Mouse (Mus musculus) liver, adult 2 months (tissue): ENCODE data around the gene Degs2. TPM values are rescaled to one million over a fixed set of nuclear protein-coding genes. Genes with fewer than 3 reads are reported as not detected.
A peak's percentile ranks its signal among the peaks of the same experiment; 100 is the strongest.
"Not testable (repeated sequence)": the region's sequence is repeated elsewhere in the genome, so short reads cannot be mapped to it uniquely, and the experiment has no call there.

Experiments used
- DNase-seq: peaks from one replicate; pipeline ENCODE4 v3.0.0-alpha.2; 2011; ENCODE audit warnings: low read depth, low spot score; ENCODE audit errors: extremely low read depth
- H3K27ac ChIP-seq: fragments of 200-500 bp; replicated peaks from 2 replicates; pipeline ENCODE4 v1.5.1; 2012; ENCODE audit warnings: low read depth, mild to moderate bottlenecking, control low read depth, inconsistent platforms, low read length; ENCODE audit not compliant: insufficient read depth
- H3K27me3 ChIP-seq: fragments of 200-500 bp; 2 replicates; pipeline ENCODE4 v1.6.1; 2012; ENCODE audit warnings: mild to moderate bottlenecking, moderate library complexity, low read length, inconsistent platforms; ENCODE audit not compliant: control insufficient read depth, insufficient read depth
- H3K36me3 ChIP-seq: fragments of 200-500 bp; 2 replicates; pipeline ENCODE4 v1.6.1; 2012; ENCODE audit warnings: low read length, inconsistent platforms; ENCODE audit not compliant: control insufficient read depth, insufficient read depth
- H3K4me1 ChIP-seq: fragments of 200-500 bp; 2 replicates; pipeline ENCODE4 v1.6.1; 2011; ENCODE audit warnings: low read length; ENCODE audit not compliant: control insufficient read depth, insufficient read depth
- H3K4me3 ChIP-seq: fragments of 200-500 bp; 2 replicates; pipeline ENCODE4 v1.5.1; 2011; ENCODE audit warnings: low read depth, mild to moderate bottlenecking, control low read depth, low read length, moderate library complexity; ENCODE audit not compliant: insufficient read depth
- H3K79me2 ChIP-seq: fragments of 200-500 bp; 2 replicates; pipeline ENCODE4 v1.6.1; 2012; ENCODE audit warnings: inconsistent platforms, mild to moderate bottlenecking, low read length, moderate library complexity; ENCODE audit not compliant: control insufficient read depth, insufficient read depth
- H3K9ac ChIP-seq: fragments of 200-500 bp; 2 replicates; pipeline ENCODE4 v1.6.1; 2012; ENCODE audit warnings: low read depth, mild to moderate bottlenecking, control low read depth, inconsistent platforms, low read length
- CTCF ChIP-seq: fragments of 200-500 bp; IDR thresholded peaks from 2 replicates; pipeline ENCODE4 v1.5.1; 2011; ENCODE audit warnings: low read depth, low read length, control low read depth
- POLR2A ChIP-seq: fragments of 200-500 bp; IDR thresholded peaks from 2 replicates; pipeline ENCODE4 v1.6.1; 2011; ENCODE audit warnings: low read length, control low read depth; ENCODE audit not compliant: insufficient read depth; ENCODE audit errors: extremely low read depth
- WGBS: fragments of 180-500 bp; shearing (Covaris S2); methylation state at CpG from one replicate; pipeline ENCODE4 v1.1.7; 2018; 5-methylcytosine and 5-hydroxymethylcytosine counted together
- polyA plus RNA-seq: library from polyadenylated mRNA; depleted of rRNA; stranded (reverse); fragments of >200 nt; gene quantifications from 2 replicates; pipeline ENCODE4 v1.2.3, GENCODE M21; 2012
- total RNA-seq: library from RNA; depleted of rRNA; stranded (reverse); fragments of >200 nt; gene quantifications from 2 replicates; pipeline ENCODE4 v1.2.3, GENCODE M21; 2014

Gene Degs2
- total and polyA plus RNA-seq, 2 experiments, result 0.11 to 0.65 TPM

DNA sequence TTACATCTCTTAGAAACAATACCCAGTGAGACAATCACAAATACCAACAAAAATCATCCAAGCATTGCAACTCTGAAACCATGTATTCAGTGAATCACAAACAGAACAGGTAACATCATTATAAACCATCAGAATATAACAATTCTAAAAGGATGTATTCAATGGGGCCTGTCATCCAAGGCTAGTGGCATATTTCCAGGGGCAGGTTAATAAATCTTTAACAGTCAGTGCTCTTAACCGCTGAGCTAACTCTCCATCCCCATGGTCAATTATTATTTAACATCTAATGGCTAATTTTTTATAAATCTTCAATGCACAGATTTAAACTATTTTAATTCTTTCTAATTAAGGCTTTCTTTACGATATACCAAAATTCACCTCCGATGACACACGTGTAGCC, 20.3 kb upstream of the Degs2 start:
- Histone ChIP-seq H3K4me3 (no peak overlapping the region), H3K36me3 (no peaks in the 10 kb centered on the region), H3K79me2 (no peaks in the 10 kb centered on the region), H3K27me3 (no peaks in the 10 kb centered on the region), H3K9ac (no peak overlapping the region), H3K4me1 (no peaks in the 10 kb centered on the region), H3K27ac (no peak overlapping the region)
- WGBS, result 79% methylated on average over 4 of the region's 4 CpGs
- no peak for DNase-seq
- TF ChIP-seq CTCF (no peak), POLR2A (no peak)

DNA sequence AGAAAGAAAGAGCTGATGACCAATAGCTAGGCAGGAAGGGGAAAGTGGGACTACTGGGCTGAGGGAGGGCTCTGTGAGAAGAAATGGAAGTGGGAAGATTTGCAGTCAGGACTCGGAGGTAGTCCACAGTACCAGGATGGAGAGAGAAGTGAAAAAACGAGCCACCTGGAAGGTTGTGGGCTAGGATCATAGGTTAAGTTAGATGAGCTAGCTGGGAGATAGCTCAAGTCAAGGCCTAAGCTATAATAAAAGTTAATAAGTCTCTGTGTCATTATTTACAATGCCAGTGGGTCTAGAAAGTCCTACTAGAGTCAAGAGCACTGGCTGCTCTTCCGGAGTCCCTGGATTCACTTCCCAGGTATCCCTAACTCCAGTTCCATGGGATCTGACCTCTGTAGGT, 16.4 kb upstream of the Degs2 start:
- Histone ChIP-seq H3K9ac (no peak overlapping the region), H3K27ac (no peak overlapping the region), H3K36me3 (no peaks in the 10 kb centered on the region), H3K4me3 (no peak overlapping the region), H3K4me1 (no peaks in the 10 kb centered on the region), H3K27me3 (no peaks in the 10 kb centered on the region), H3K79me2 (no peaks in the 10 kb centered on the region)
- DNase-seq, result no peak
- TF ChIP-seq POLR2A (no peak), CTCF (no peak)
- 79% methylated on average over 3 of the region's 3 CpGs for WGBS

GRCm38 (mm10) chr12:108715854-108716253, 13.7 kb upstream of the Degs2 start:
- Histone ChIP-seq H3K36me3 (no peaks in the 10 kb centered on the region), H3K27me3 (no peaks in the 10 kb centered on the region), H3K9ac (no peak overlapping the region), H3K4me3 (no peak overlapping the region), H3K79me2 (no peaks in the 10 kb centered on the region), H3K27ac (no peak overlapping the region), H3K4me1 (peaks cover 2% of the 10 kb centered on the region; the same call in 1 of the 2 replicates)
- DNase-seq, result no peak
- 90% methylated on average over 5 of the region's 5 CpGs for WGBS
- no peak for TF ChIP-seq POLR2A
- no peak for TF ChIP-seq CTCF

- H3K4me3 ChIP-seq, H3K27me3 ChIP-seq, H3K4me1 ChIP-seq, H3K27ac ChIP-seq, H3K36me3 ChIP-seq, H3K9ac ChIP-seq, DNase-seq, H3K79me2 ChIP-seq: not testable (repeated sequence)
- WGBS, result 96% methylated on average over 14 of the region's 14 CpGs
Observed at GRCm38 (mm10) chr12:108713972-108714371, 11.9 kb upstream of the Degs2 start.

DNA sequence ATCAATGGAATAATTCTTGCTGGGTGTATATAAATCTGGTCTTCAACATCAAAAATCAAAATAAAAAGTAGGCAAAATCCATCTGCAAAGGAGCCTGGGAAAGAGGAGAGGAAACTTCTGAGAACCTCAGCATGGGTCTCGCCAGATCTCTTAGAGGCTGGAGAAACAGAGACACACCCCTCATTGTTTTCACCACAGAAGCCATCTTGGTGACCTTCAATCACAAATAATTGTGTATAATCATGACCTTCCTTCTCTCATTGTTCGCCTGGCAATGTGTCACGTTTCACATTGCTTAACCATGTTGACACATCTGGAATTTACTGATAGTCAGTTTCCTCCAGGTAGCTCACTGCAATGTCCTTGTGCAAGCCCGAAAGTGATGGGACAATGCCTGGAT, 10.4 kb upstream of the Degs2 start:
- no peak overlapping the region for H3K9ac ChIP-seq
- H3K27ac ChIP-seq, result no peak overlapping the region
- DNase-seq, result peak; percentile 37
- no peaks in the 10 kb centered on the region for H3K79me2 ChIP-seq
- no peaks in the 10 kb centered on the region for H3K27me3 ChIP-seq
- no peak overlapping the region for H3K4me3 ChIP-seq
- TF ChIP-seq POLR2A (no peak), CTCF (no peak)
- 33% methylated on average over 4 of the region's 4 CpGs for WGBS
- peaks cover 9% of the 10 kb centered on the region for H3K4me1 ChIP-seq
- no peaks in the 10 kb centered on the region for H3K36me3 ChIP-seq

DNA sequence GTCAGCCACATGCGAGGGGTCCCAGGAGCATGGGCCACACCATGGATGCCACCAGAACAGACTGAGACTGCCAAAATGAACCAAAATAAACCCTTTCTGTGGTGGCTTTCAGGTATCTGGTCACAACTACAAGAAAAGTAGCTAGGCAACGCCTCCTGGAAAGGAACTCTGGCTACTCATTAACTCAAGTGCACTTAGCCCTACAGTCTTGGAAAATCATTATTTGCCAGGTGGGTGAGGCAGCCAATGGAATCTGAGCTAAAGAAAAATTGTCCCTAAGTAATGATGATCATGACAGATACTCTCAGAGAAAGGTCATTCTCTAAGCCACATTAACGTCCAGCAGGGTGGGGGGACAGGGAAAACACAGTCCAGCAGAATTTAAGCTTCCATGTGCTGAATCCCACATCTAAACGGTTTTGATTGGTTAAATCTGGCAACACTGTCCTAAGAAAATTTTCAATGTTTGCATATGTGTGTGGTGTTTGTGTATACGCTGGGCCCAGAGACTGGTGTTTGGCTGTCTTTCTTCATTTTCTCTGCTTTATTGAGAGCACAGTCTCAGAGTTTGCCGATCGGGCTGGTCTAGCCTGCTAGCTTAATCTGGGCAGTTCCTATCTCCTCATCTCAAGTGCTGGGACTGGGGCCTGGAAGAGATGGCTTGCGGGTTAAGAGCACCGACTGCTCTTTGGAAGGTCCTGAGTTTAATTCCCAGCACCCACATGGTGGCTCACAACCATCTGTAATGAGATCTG, 8.9 kb upstream of the Degs2 start:
- Histone ChIP-seq H3K27me3 (no peaks in the 10 kb centered on the region), H3K36me3 (no peaks in the 10 kb centered on the region), H3K79me2 (no peaks in the 10 kb centered on the region), H3K4me1 (peaks cover 9% of the 10 kb centered on the region), H3K9ac (peak overlapping the region; percentile 22; the same call in 1 of the 2 replicates), H3K27ac (peak overlapping the region; percentile 84), H3K4me3 (no peak overlapping the region)
- TF ChIP-seq CTCF, result no peak
- TF ChIP-seq POLR2A, result no peak
- WGBS, result 33% methylated on average over 9 of the region's 9 CpGs
- DNase-seq, result peak; percentile 97
